Mouse (Mus musculus): ENCODE measurements around the gene Gm20708. TPM values are rescaled to one million over a fixed set of nuclear protein-coding genes. Genes with fewer than 3 reads are reported as not detected.
A peak's percentile ranks its signal among the peaks of the same experiment; 100 is the strongest.

Gm20708 gene
- polyA plus RNA-seq, 1 experiment from 2014 or later: 0.21 TPM

- 39% methylated on average over 12 of the region's 12 CpGs for WGBS
- H3K4me1 ChIP-seq (replicated peaks; ENCODE audit: insufficient read depth, low read length): peaks cover 15% of the 10 kb centered on the region
- DNase-seq (ENCODE audit: low spot score): peak; percentile 91
- no peak overlapping the region for H3K4me2 ChIP-seq (ENCODE audit: low read length)
- no peak overlapping the region for H3K4me3 ChIP-seq (replicated peaks; ENCODE audit: low read depth, low read length)
- ATAC-seq (replicated peaks; ENCODE audit: low FRiP score, low read depth): no peak
- no peaks in the 10 kb centered on the region for H3K36me3 ChIP-seq (ENCODE audit: insufficient read depth, low read length)
- no peak overlapping the region for H3K27ac ChIP-seq
- no peak overlapping the region for H3K9ac ChIP-seq (ENCODE audit: low read depth, low read length)
- no peaks in the 10 kb centered on the region for H3K9me3 ChIP-seq (replicated peaks; ENCODE audit: low read length)
- no peaks in the 10 kb centered on the region for H3K27me3 ChIP-seq (ENCODE audit: insufficient read depth, low read length)
- peak; percentile 99 for TF ChIP-seq CTCF (IDR thresholded peaks at IDR 0.05; ENCODE audit: low read depth)
Observed at GRCm38 (mm10) chr11:117870688-117871365, 61.4 kb downstream of the Gm20708 start.

GRCm38 (mm10) chr11:117871376-117871775, 61.9 kb downstream of the Gm20708 start:
- no peak overlapping the region for H3K9ac ChIP-seq (ENCODE audit: low read depth, low read length)
- H3K4me3 ChIP-seq (replicated peaks; ENCODE audit: low read depth, low read length): no peak overlapping the region
- no peaks in the 10 kb centered on the region for H3K36me3 ChIP-seq (ENCODE audit: insufficient read depth, low read length)
- 60% methylated on average over 5 of the region's 5 CpGs for WGBS
- H3K4me1 ChIP-seq (replicated peaks; ENCODE audit: insufficient read depth, low read length): peaks cover 9% of the 10 kb centered on the region
- no peak overlapping the region for H3K4me2 ChIP-seq (ENCODE audit: low read length)
- ATAC-seq (replicated peaks; ENCODE audit: low FRiP score, low read depth): no peak
- no peaks in the 10 kb centered on the region for H3K9me3 ChIP-seq (replicated peaks; ENCODE audit: low read length)
- no peaks in the 10 kb centered on the region for H3K27me3 ChIP-seq (ENCODE audit: insufficient read depth, low read length)
- no peak for TF ChIP-seq CTCF (IDR thresholded peaks at IDR 0.05; ENCODE audit: low read depth)
- H3K27ac ChIP-seq: no peak overlapping the region
- no peak for DNase-seq (ENCODE audit: low spot score)

- Histone ChIP-seq H3K9ac (ENCODE audit: low read depth, low read length) (no peak overlapping the region), H3K4me3 (replicated peaks; ENCODE audit: low read depth, low read length) (no peak overlapping the region), H3K27me3 (ENCODE audit: insufficient read depth, low read length) (no peaks in the 10 kb centered on the region), H3K4me1 (replicated peaks; ENCODE audit: insufficient read depth, low read length) (peaks cover 8% of the 10 kb centered on the region), H3K4me2 (ENCODE audit: low read length) (peak overlapping the region; percentile 96; the same call in 1 of the 2 replicates), H3K9me3 (replicated peaks; ENCODE audit: low read length) (no peaks in the 10 kb centered on the region), H3K27ac (no peak overlapping the region), H3K36me3 (ENCODE audit: insufficient read depth, low read length) (no peaks in the 10 kb centered on the region)
- 66% methylated on average over 12 of the region's 12 CpGs for WGBS
- DNase-seq (ENCODE audit: low spot score): no peak
- no peak for ATAC-seq (replicated peaks; ENCODE audit: low FRiP score, low read depth)
- no peak for TF ChIP-seq CTCF (IDR thresholded peaks at IDR 0.05; ENCODE audit: low read depth)
Observed at GRCm38 (mm10) chr11:117871911-117872584, 62.6 kb downstream of the Gm20708 start.

DNA sequence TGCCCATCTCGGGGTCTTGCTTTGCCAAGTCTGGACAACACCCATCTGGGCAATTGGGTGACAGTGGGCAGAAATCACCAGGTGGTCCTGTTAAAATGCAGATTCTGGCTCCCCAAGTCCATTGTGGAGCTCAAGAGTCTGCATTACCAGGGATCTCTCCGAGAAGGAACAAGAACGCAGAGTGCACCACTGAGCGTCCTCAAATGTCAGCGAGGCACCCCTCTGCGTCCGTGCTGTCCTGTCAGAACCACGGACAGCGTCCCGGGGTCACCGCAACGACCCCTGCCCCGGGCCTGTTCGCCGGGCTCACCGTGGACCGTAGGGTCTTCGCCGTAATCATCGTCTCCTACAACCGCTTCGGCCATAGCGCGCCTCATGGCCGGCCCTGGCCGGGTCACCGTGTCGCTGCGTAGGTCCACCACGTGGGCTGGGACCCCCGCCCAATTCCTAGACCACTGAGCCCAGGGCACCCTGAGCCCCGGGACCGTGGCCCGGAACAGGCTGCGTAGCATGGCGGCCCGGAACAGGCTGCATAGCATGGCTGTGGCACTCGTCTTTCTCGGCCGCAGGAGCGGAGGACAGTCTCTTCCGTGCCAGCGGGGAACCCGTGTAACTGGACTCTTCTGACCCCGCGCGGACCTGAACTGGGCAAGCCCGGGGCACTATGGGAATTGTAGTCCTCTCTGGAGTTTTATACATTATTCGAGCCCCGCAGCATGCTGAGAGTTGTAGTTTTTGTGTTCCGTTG, 63.6 kb downstream of the Gm20708 start, which contains the start of gene Tha1:
Gene Tha1, minus strand, starts transcription at position 621 of the 748 bp plus-strand sequence.
- H3K4me2 ChIP-seq (ENCODE audit: low read length): peak within 1 kb of the TSS; percentile 96
- peaks cover 10% of the 10 kb centered on the region for H3K4me1 ChIP-seq (replicated peaks; ENCODE audit: insufficient read depth, low read length)
- H3K27me3 ChIP-seq (ENCODE audit: insufficient read depth, low read length): no peaks in the 10 kb centered on the region
- no peaks in the 10 kb centered on the region for H3K9me3 ChIP-seq (replicated peaks; ENCODE audit: low read length)
- WGBS: 2% methylated on average over 51 of the region's 51 CpGs
- peak within 1 kb of the TSS; percentile 56 for H3K4me3 ChIP-seq (replicated peaks; ENCODE audit: low read depth, low read length)
- ATAC-seq (replicated peaks; ENCODE audit: low FRiP score, low read depth): peak; percentile 72
- H3K36me3 ChIP-seq (ENCODE audit: insufficient read depth, low read length): no peaks in the 10 kb centered on the region
- no peak for TF ChIP-seq CTCF (IDR thresholded peaks at IDR 0.05; ENCODE audit: low read depth)
- peak within 1 kb of the TSS; percentile 72 for H3K9ac ChIP-seq (ENCODE audit: low read depth, low read length)
- peak; percentile 95 for DNase-seq (ENCODE audit: low spot score)
- H3K27ac ChIP-seq: no peak within 1 kb of the TSS

- WGBS: 60% methylated on average over 4 of the region's 4 CpGs
- no peak overlapping the region for H3K4me3 ChIP-seq (replicated peaks; ENCODE audit: low read depth, low read length)
- no peak overlapping the region for H3K27ac ChIP-seq
- ATAC-seq (replicated peaks; ENCODE audit: low FRiP score, low read depth) (no peak), DNase-seq (ENCODE audit: low spot score) (peak; percentile 62)
- TF ChIP-seq CTCF (IDR thresholded peaks at IDR 0.05; ENCODE audit: low read depth): peak; percentile 66
- no peaks in the 10 kb centered on the region for H3K36me3 ChIP-seq (ENCODE audit: insufficient read depth, low read length)
- H3K9ac ChIP-seq (ENCODE audit: low read depth, low read length): no peak overlapping the region
- no peaks in the 10 kb centered on the region for H3K27me3 ChIP-seq (ENCODE audit: insufficient read depth, low read length)
- peaks cover 19% of the 10 kb centered on the region for H3K4me1 ChIP-seq (replicated peaks; ENCODE audit: insufficient read depth, low read length)
- no peaks in the 10 kb centered on the region for H3K9me3 ChIP-seq (replicated peaks; ENCODE audit: low read length)
- H3K4me2 ChIP-seq (ENCODE audit: low read length): no peak overlapping the region
Observed at GRCm38 (mm10) chr11:117874419-117874818, 65.0 kb downstream of the Gm20708 start.

DNA sequence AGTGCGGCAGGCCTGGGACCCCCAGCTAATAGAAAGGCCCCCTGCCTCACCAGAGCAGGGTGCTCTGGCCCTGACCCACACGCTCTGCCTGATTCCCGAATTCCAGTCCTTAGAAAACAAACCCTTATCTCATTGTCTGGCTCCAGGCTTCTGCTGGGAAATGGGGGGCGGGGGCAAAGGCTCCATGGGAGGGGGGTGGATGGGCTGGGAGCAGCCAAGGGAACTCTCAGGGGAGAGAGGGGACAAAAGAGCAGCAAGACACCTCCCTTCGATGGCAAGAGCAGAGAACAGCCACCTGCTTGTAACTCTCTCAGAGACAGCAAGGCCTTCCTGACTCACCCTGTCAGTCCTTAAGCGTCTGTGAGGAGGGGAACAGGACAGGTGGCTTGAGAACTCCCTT, 66.2 kb downstream of the Gm20708 start:
- peaks cover 19% of the 10 kb centered on the region for H3K4me1 ChIP-seq (replicated peaks; ENCODE audit: insufficient read depth, low read length)
- TF ChIP-seq CTCF (IDR thresholded peaks at IDR 0.05; ENCODE audit: low read depth): no peak
- H3K4me2 ChIP-seq (ENCODE audit: low read length): no peak overlapping the region
- no peaks in the 10 kb centered on the region for H3K36me3 ChIP-seq (ENCODE audit: insufficient read depth, low read length)
- no peak overlapping the region for H3K27ac ChIP-seq
- H3K4me3 ChIP-seq (replicated peaks; ENCODE audit: low read depth, low read length): no peak overlapping the region
- no peaks in the 10 kb centered on the region for H3K9me3 ChIP-seq (replicated peaks; ENCODE audit: low read length)
- no peak for DNase-seq (ENCODE audit: low spot score)
- H3K9ac ChIP-seq (ENCODE audit: low read depth, low read length): no peak overlapping the region
- 47% methylated on average over 6 of the region's 6 CpGs for WGBS
- no peak for ATAC-seq (replicated peaks; ENCODE audit: low FRiP score, low read depth)
- H3K27me3 ChIP-seq (ENCODE audit: insufficient read depth, low read length): no peaks in the 10 kb centered on the region
